Mouse (Mus musculus): ENCODE measurements around the gene Ndufs3.

DNA sequence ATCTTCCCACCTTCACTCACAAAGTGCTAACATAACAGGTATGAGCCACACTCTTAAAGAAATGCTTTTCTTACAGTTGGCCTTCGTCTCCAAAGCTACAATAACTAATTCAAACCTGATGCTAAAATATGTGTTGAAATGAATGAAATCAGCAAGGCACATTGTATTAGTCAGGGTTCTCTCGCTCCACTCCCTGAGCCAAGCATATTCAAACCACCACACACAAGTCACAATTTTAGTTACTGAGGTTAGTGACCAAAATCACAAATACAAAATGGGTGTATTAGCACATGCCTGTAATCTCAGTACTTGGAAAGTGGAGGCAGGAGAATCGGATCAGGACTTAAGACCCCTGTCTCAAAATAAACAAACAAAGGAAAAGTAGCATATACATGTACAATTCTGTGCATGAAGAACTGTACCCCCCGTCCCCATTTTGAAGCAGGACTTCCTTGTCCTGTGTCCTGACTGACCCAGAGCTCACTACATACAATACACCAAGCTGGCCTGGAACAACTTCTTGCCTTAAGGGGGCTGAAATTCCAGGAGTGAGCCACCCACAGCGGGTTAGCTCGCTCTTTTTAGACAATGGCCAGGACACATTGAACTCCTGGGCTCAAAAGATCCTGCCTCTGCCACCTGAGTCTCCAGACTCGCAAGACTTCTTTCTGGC, 12.1 kb upstream of the Ndufs3 start:
- no peak for TF ChIP-seq CTCF (IDR thresholded peaks at IDR 0.05; ENCODE audit: low read depth)
- TF ChIP-seq EP300 (IDR thresholded peaks at IDR 0.05; ENCODE audit: low read depth), result no peak

Data from liver, embryonic 14.5 days (tissue).